ENCODE assay signal across 22 mouse cellular contexts in the genomic region with DNA sequence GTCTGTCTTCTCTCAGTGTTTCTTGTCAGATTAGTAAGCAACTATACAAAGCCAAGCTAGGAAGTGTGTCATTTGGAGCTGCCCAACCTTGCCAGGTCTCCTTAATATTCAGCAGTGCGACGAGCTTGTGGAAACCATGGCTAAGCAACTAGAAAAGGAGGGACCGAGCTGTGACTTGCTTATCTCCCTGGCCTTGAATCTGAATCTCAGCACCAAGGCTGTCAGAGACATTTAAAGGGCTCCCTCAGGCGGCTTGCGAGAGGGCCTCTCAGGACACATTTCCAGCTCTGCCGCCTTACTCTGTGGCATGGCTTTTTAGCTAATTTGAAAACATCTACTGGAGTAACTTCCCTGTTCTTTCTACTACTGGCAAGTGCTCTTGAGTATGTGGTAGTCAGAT. TPM values are rescaled to one million over a fixed set of nuclear protein-coding genes. Genes with fewer than 3 reads are reported as not detected.
DNase-seq lines count a peak whose midpoint lies in the region; TF ChIP-seq lines count a peak whose summit lies in the region.
"Had no signal": no experiment of that assay in that cellular context is flagged by ENCODE, and none has a peak within 500 bp of the region (broad histone marks: within the 10 kb centered on the region; RNA-seq: fewer than 3 reads in every experiment).

No protein-coding gene starts in this region.

- 41% methylated on average over 6 of the region's 6 CpGs for WGBS in cerebellum, adult 2 months
- WGBS in heart, embryonic 10.5 days = 39% methylated on average over 6 of the region's 6 CpGs

- TF ChIP-seq POLR2A in cerebellum, adult 2 months (IDR thresholded peaks at IDR 0.05; ENCODE audit: borderline replicate concordance, insufficient read depth, low read length) = no peak

- no peak for TF ChIP-seq CTCF in cerebellum, adult 2 months (IDR thresholded peaks at IDR 0.05; ENCODE audit: borderline replicate concordance, insufficient read depth, low read depth, low read length)

- no peaks in the 10 kb centered on the region for H3K27me3 ChIP-seq in cerebellum, adult 2 months (ENCODE audit: control insufficient read depth, insufficient read depth, low read length)
- peaks cover 44% of the 10 kb centered on the region for H3K27me3 ChIP-seq in heart, embryonic 10.5 days (ENCODE audit: insufficient read depth, poor library complexity, severe bottlenecking)
- H3K27me3 ChIP-seq: Patski had no signal

- no peak overlapping the region for H3K27ac ChIP-seq in cerebellum, adult 2 months (ENCODE audit: insufficient read depth, low read length)
- H3K27ac ChIP-seq in heart, embryonic 10.5 days = no peak overlapping the region
- H3K27ac ChIP-seq: forebrain, embryonic 10.5 days; kidney, postnatal 0 days; limb, embryonic 15.5 days; liver, embryonic 15.5 days; midbrain, embryonic 12.5 days; neural tube, embryonic 13.5 days had no signal

- no peak overlapping the region for H3K4me3 ChIP-seq in cerebellum, adult 2 months (replicated peaks; ENCODE audit: insufficient read depth, low read depth, low read length)
- H3K4me3 ChIP-seq in heart, embryonic 10.5 days = no peak overlapping the region
- H3K4me3 ChIP-seq: forebrain, embryonic 10.5 days; limb, embryonic 15.5 days; liver, embryonic 15.5 days; midbrain, embryonic 12.5 days; neural tube, embryonic 13.5 days had no signal

- peaks cover 25% of the 10 kb centered on the region for H3K4me1 ChIP-seq in cerebellum, adult 2 months (ENCODE audit: control insufficient read depth, insufficient read depth, low read length)
- H3K4me1 ChIP-seq in heart, embryonic 10.5 days = peaks cover 13% of the 10 kb centered on the region
- H3K4me1 ChIP-seq: liver, embryonic 15.5 days had no signal

- DNase-seq in cerebellum, adult 2 months = peak; percentile 37 to 41
- DNase-seq in cerebellum, adult 9-11 months = no peak
- DNase-seq in frontal cortex, postnatal 36 days (ENCODE audit: low spot score in 2 of 2) = peak; percentile 10 to 16
- DNase-seq in frontal cortex, postnatal 25 days (ENCODE audit: low spot score in 2 of 2) = no peak
- DNase-seq in adrenal gland, adult (ENCODE audit: inconsistent age in 2 of 2, low spot score in 1 of 2) = peak; percentile 81 to 90
- peak; percentile 68 for DNase-seq in adrenal gland, postnatal 36 days
- DNase-seq in heart, embryonic 10.5 days (ENCODE audit: low spot score) = no peak
- DNase-seq in spleen, postnatal 14 days (ENCODE audit: low spot score in 2 of 2) = no peak
- DNase-seq: gastrocnemius, postnatal 25 days; kidney, adult 18-20 months; retina, postnatal 1 day; thymus, adult 18-20 months; thymus, postnatal 4 days had no signal

- H3K9me3 ChIP-seq in heart, embryonic 10.5 days = no peaks in the 10 kb centered on the region
- H3K9me3 ChIP-seq: forebrain, embryonic 10.5 days; limb, embryonic 15.5 days; liver, embryonic 15.5 days; midbrain, embryonic 12.5 days; neural tube, embryonic 13.5 days had no signal

- no peaks in the 10 kb centered on the region for H3K36me3 ChIP-seq in heart, embryonic 10.5 days
- H3K36me3 ChIP-seq: forebrain, embryonic 10.5 days; limb, embryonic 15.5 days; liver, embryonic 15.5 days; midbrain, embryonic 12.5 days; neural tube, embryonic 13.5 days had no signal

RNA-seq across cellular contexts. Expression of gene Dlgap1, which starts 5.1 kb away (rescaled TPM):
- 172 and 190 TPM in 2 replicates for polyA plus RNA-seq in cerebellum, adult 2 months (2012; rRNA removed)
- total RNA-seq in adrenal gland, postnatal 36 days (2021) = 10 to 100 TPM; 37.2 to 54.1 TPM
- 0.43 and 0.51 TPM in 2 replicates for polyA plus RNA-seq in heart, embryonic 10.5 days (2016; fragmentation: Nextera tagmentation; extraction: Ambion mirVana)
- total RNA-seq: hematopoietic stem cell, adult 5-6 weeks; megakaryocyte progenitor cell, adult 5-6 weeks had no signal

Comparison
In these comparisons a context has a peak if more than half of its experiments do, and no peak if none do; other contexts are left out.
1. DNase-seq: peak in cerebellum, adult 2 months (2 of 2), frontal cortex, postnatal 36 days (2 of 2), adrenal gland, adult (2 of 2) and adrenal gland, postnatal 36 days (2 of 2); none in cerebellum, adult 9-11 months (single experiment), frontal cortex, postnatal 25 days (0 of 2), heart, embryonic 10.5 days (single experiment) and spleen, postnatal 14 days (0 of 2).
2. RNA of gene Dlgap1, which starts 5.1 kb away (polyA plus RNA-seq): 172 to 190 TPM in cerebellum, adult 2 months; 0.43 to 0.51 TPM in heart, embryonic 10.5 days; every median in the first group is over 100 times any median in the second.